8 mouse cellular contexts compared by ENCODE assay signal in the genomic region with DNA sequence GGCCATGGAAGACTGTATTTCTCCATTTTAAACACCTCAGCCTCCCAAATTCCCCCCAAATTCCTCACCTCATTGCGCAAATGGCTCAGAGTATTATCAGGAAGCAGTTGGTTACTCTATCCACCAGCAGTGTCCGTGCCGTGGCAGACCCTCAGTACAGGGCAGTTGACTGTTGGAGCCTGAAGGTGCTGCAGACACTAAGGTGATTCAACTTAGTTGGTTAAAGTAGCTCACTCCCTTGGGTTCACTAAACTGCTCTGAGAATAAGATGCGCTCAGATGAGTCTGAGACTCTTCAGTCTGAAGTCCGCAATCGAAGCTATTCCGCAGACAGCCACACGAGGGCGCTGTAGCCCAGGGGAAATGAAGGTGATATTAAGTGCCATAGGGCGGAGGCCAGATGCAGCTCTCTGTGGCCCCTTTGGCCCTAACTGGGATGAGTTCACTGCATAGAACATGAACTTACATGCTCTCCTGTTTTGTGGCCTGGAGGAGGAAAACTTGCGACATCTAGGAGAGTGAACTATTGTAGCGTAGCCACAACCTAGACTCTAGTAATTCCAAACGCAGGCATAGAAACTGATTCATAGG.
DNase-seq lines count a peak whose midpoint lies in the region; ATAC-seq lines count a peak whose summit lies in the region.

No protein-coding gene starts in this region.

- no peak overlapping the region for H3K27ac ChIP-seq in heart, embryonic 10.5 days
- H3K27ac ChIP-seq in heart, embryonic 11.5 days (ENCODE audit: low read depth, low read length) = no peak overlapping the region
- H3K27ac ChIP-seq in forebrain, embryonic 10.5 days = no peak overlapping the region
- no peak overlapping the region for H3K27ac ChIP-seq in hindbrain, embryonic 15.5 days (replicated peaks)
- H3K27ac ChIP-seq in limb, embryonic 11.5 days (replicated peaks; ENCODE audit: low read depth, low read length) = no peak overlapping the region

- WGBS in heart, embryonic 10.5 days = 34% methylated on average over 13 of the region's 13 CpGs
- WGBS in heart, embryonic 11.5 days (ENCODE audit: insufficient replicate concordance) = 32% methylated on average over 13 of the region's 13 CpGs
- WGBS in forebrain, embryonic 10.5 days = 37% methylated on average over 13 of the region's 13 CpGs
- WGBS in hindbrain, embryonic 15.5 days = 37% methylated on average over 13 of the region's 13 CpGs
- WGBS in limb, embryonic 11.5 days = 33% methylated on average over 13 of the region's 13 CpGs

- H3K4me3 ChIP-seq in heart, embryonic 10.5 days = no peak overlapping the region
- H3K4me3 ChIP-seq in heart, embryonic 11.5 days (ENCODE audit: low read depth, low read length) = no peak overlapping the region
- H3K4me3 ChIP-seq in forebrain, embryonic 10.5 days = no peak overlapping the region
- H3K4me3 ChIP-seq in hindbrain, embryonic 15.5 days = no peak overlapping the region
- no peak overlapping the region for H3K4me3 ChIP-seq in limb, embryonic 11.5 days (ENCODE audit: low read depth, low read length)

- H3K27me3 ChIP-seq in heart, embryonic 10.5 days (ENCODE audit: insufficient read depth, poor library complexity, severe bottlenecking) = no peaks in the 10 kb centered on the region
- no peaks in the 10 kb centered on the region for H3K27me3 ChIP-seq in heart, embryonic 11.5 days (ENCODE audit: control insufficient read depth, insufficient read depth, low read length)
- no peaks in the 10 kb centered on the region for H3K27me3 ChIP-seq in forebrain, embryonic 10.5 days (ENCODE audit: poor library complexity, severe bottlenecking)
- no peaks in the 10 kb centered on the region for H3K27me3 ChIP-seq in hindbrain, embryonic 15.5 days
- H3K27me3 ChIP-seq in limb, embryonic 11.5 days (ENCODE audit: control insufficient read depth, insufficient read depth, low read length) = no peaks in the 10 kb centered on the region

- H3K4me2 ChIP-seq in heart, embryonic 11.5 days = no peak overlapping the region
- H3K4me2 ChIP-seq in hindbrain, embryonic 15.5 days = no peak overlapping the region
- H3K4me2 ChIP-seq in limb, embryonic 11.5 days (ENCODE audit: low read depth, severe bottlenecking) = no peak overlapping the region

- H3K9ac ChIP-seq in heart, embryonic 11.5 days (ENCODE audit: low read depth, low read length) = no peak overlapping the region
- no peak overlapping the region for H3K9ac ChIP-seq in hindbrain, embryonic 15.5 days
- H3K9ac ChIP-seq in limb, embryonic 11.5 days (ENCODE audit: low read length) = no peak overlapping the region

- no peaks in the 10 kb centered on the region for H3K4me1 ChIP-seq in heart, embryonic 10.5 days
- no peaks in the 10 kb centered on the region for H3K4me1 ChIP-seq in heart, embryonic 11.5 days (ENCODE audit: control insufficient read depth, insufficient read depth, low read length)
- H3K4me1 ChIP-seq in forebrain, embryonic 10.5 days = no peaks in the 10 kb centered on the region
- H3K4me1 ChIP-seq in hindbrain, embryonic 15.5 days (replicated peaks) = no peaks in the 10 kb centered on the region
- H3K4me1 ChIP-seq in limb, embryonic 11.5 days (ENCODE audit: control insufficient read depth, insufficient read depth, low read length) = no peaks in the 10 kb centered on the region

- no peaks in the 10 kb centered on the region for H3K36me3 ChIP-seq in heart, embryonic 10.5 days
- H3K36me3 ChIP-seq in heart, embryonic 11.5 days (ENCODE audit: control insufficient read depth, insufficient read depth, low read length) = no peaks in the 10 kb centered on the region
- H3K36me3 ChIP-seq in forebrain, embryonic 10.5 days (replicated peaks) = no peaks in the 10 kb centered on the region
- no peaks in the 10 kb centered on the region for H3K36me3 ChIP-seq in hindbrain, embryonic 15.5 days
- no peaks in the 10 kb centered on the region for H3K36me3 ChIP-seq in limb, embryonic 11.5 days (ENCODE audit: control insufficient read depth, insufficient read depth, low read length)

- peak; percentile 87 for DNase-seq in heart, embryonic 10.5 days (ENCODE audit: low spot score)
- peak; percentile 46 for DNase-seq in c-Kit-positive CD71-negative TER-119-negative erythroid progenitor cells, embryonic 14.5 days (ENCODE audit: low read depth)
- DNase-seq in forebrain, embryonic 10.5 days (ENCODE audit: extremely low spot score, low spot score) = peak; percentile 79
- peak; percentile 86 for DNase-seq in limb, embryonic 11.5 days (ENCODE audit: low spot score)
- peak; percentile 4 to 16 for DNase-seq in natural killer cell, adult 2 months (ENCODE audit: low spot score in 2 of 2)
- DNase-seq in testis, postnatal 10 days (ENCODE audit: low spot score) = peak; percentile 90

- no peak for ATAC-seq in heart, embryonic 11.5 days (replicated peaks; ENCODE audit: insufficient number of reproducible peaks, low FRiP score, low TSS enrichment)
- peak; percentile 56 for ATAC-seq in hindbrain, embryonic 15.5 days (ENCODE audit: low FRiP score, low read depth)
- no peak for ATAC-seq in limb, embryonic 11.5 days (ENCODE audit: insufficient number of reproducible peaks, low FRiP score, low TSS enrichment, low read depth)

- no peaks in the 10 kb centered on the region for H3K9me3 ChIP-seq in heart, embryonic 10.5 days
- no peaks in the 10 kb centered on the region for H3K9me3 ChIP-seq in heart, embryonic 11.5 days (replicated peaks; ENCODE audit: control insufficient read depth, low read length)
- H3K9me3 ChIP-seq in forebrain, embryonic 10.5 days = 0 out of 2 replicates have a peak, but pooled peaks cover 4% of the 10 kb centered on the region
- H3K9me3 ChIP-seq in hindbrain, embryonic 15.5 days = no peaks in the 10 kb centered on the region
- no peaks in the 10 kb centered on the region for H3K9me3 ChIP-seq in limb, embryonic 11.5 days (ENCODE audit: control insufficient read depth, low read length)

Comparison
In these comparisons a context has a peak if more than half of its experiments do, and no peak if none do; other contexts are left out.
1. DNase-seq: peak in every context shown above with its lines; median percentile 90 in testis, postnatal 10 days; 87 in heart, embryonic 10.5 days; 86 in limb, embryonic 11.5 days; 79 in forebrain, embryonic 10.5 days; 46 in c-Kit-positive CD71-negative TER-119-negative erythroid progenitor cells, embryonic 14.5 days; 10 in natural killer cell, adult 2 months.